Mouse (Mus musculus) left cerebral cortex, adult 8-10 months (tissue): ENCODE measurements around the gene Tmem54. TPM values are rescaled to one million over a fixed set of nuclear protein-coding genes. Genes with fewer than 3 reads are reported as not detected.

Source experiments
- DNase-seq, 2 experiments: peaks; one replicate each; pipeline ENCODE4 v3.0.0; 2022; ENCODE audit warnings: low spot score in 2 of 2
- total RNA-seq, 4 experiments: library from RNA; stranded (reverse); gene quantifications; 2 replicates each; pipeline ENCODE4 v1.2.4; 2022

Tmem54 gene
- not detected for total RNA-seq

GRCm38 (mm10) chr4:129105356-129105755 lies at the start of gene Tmem54:
Tmem54 (plus strand) TSS chr4:129105548.
- DNase-seq = no peak

GRCm38 (mm10) chr4:129055562-129055961 lies 49.8 kb upstream of the Tmem54 start:
- no peak for DNase-seq

- DNase-seq = peak; percentile 91 to 96
Measured at GRCm38 (mm10) chr4:129057533-129058206, 47.7 kb upstream of the Tmem54 start.

- peak in 1 of 2 experiments; percentile 24 for DNase-seq
Measured at GRCm38 (mm10) chr4:129058207-129059092, 46.9 kb upstream of the Tmem54 start, which contains the start of gene Rnf19b. Rnf19b (plus strand) TSS chr4:129058271.

GRCm38 (mm10) chr4:129059125-129059551 lies 46.2 kb upstream of the Tmem54 start:
- no peak for DNase-seq

GRCm38 (mm10) chr4:129059922-129060321 lies 45.4 kb upstream of the Tmem54 start:
- no peak for DNase-seq

GRCm38 (mm10) chr4:129061486-129061885 lies 43.9 kb upstream of the Tmem54 start:
- DNase-seq = no peak

- no peak for DNase-seq
Measured at GRCm38 (mm10) chr4:129062281-129063075, 42.9 kb upstream of the Tmem54 start.

- no peak for DNase-seq
Measured at GRCm38 (mm10) chr4:129065688-129066236, 39.6 kb upstream of the Tmem54 start.

GRCm38 (mm10) chr4:129067638-129068415 lies 37.5 kb upstream of the Tmem54 start:
- no peak for DNase-seq

- DNase-seq = no peak
Measured at GRCm38 (mm10) chr4:129068848-129069247, 36.5 kb upstream of the Tmem54 start.

- DNase-seq = no peak
Measured at GRCm38 (mm10) chr4:129079126-129079525, 26.2 kb upstream of the Tmem54 start.

- DNase-seq = no peak
Measured at GRCm38 (mm10) chr4:129081041-129081440, 24.3 kb upstream of the Tmem54 start.

- peak in 1 of 2 experiments; percentile 36 for DNase-seq
Measured at GRCm38 (mm10) chr4:129081512-129081911, 23.8 kb upstream of the Tmem54 start.

GRCm38 (mm10) chr4:129081939-129082338 lies 23.4 kb upstream of the Tmem54 start:
- DNase-seq = no peak

- peak; percentile 33 to 41 for DNase-seq
Measured at GRCm38 (mm10) chr4:129082379-129083115, 22.8 kb upstream of the Tmem54 start.

GRCm38 (mm10) chr4:129084896-129085295 lies 20.5 kb upstream of the Tmem54 start:
- no peak for DNase-seq

- DNase-seq = peak in 1 of 2 experiments; percentile 59
Measured at GRCm38 (mm10) chr4:129086078-129086477, 19.3 kb upstream of the Tmem54 start.

GRCm38 (mm10) chr4:129087850-129088249 lies 17.5 kb upstream of the Tmem54 start:
- no peak for DNase-seq

- no peak for DNase-seq
Measured at GRCm38 (mm10) chr4:129095276-129095675, 10.1 kb upstream of the Tmem54 start.
